In genomic region chrX:164980193-164980775, GRCm38 (mm10) we compare ENCODE assay signal across 7 mouse cellular contexts. TPM values are rescaled to one million over a fixed set of nuclear protein-coding genes. Genes with fewer than 3 reads are reported as not detected.
DNase-seq lines count a peak whose midpoint lies in the region; ATAC-seq lines count a peak whose summit lies in the region.

Gene Mospd2, minus strand, starts transcription at chrX:164980375.
Gene Fancb, plus strand, starts transcription at chrX:164980592.

- no peak within 1 kb of the TSS for H3K27ac ChIP-seq in embryonic facial prominence, embryonic 11.5 days (replicated peaks; ENCODE audit: low read depth, low read length)
- no peak within 1 kb of the TSS for H3K27ac ChIP-seq in limb, embryonic 11.5 days (replicated peaks; ENCODE audit: low read depth, low read length)
- H3K27ac ChIP-seq in midbrain, embryonic 14.5 days (replicated peaks; ENCODE audit: low read depth, low read length), result peak within 1 kb of the TSS; percentile 60; the same call in 1 of the 2 replicates

- peak; percentile 90 for DNase-seq in adrenal gland, postnatal 14 days
- DNase-seq in embryonic facial prominence, embryonic 11.5 days (ENCODE audit: low spot score), result peak; percentile 87
- DNase-seq in heart, adult 11 months, result peak; percentile 100
- DNase-seq in kidney, adult 18-20 months, result peak; percentile 85
- peak; percentile 82 for DNase-seq in limb, embryonic 11.5 days (ENCODE audit: low spot score)
- DNase-seq in midbrain, embryonic 14.5 days, result peak; percentile 89
- peak; percentile 62 to 75 for DNase-seq in spleen, adult 18-20 months

- no peaks in the 10 kb centered on the region for H3K36me3 ChIP-seq in embryonic facial prominence, embryonic 11.5 days (replicated peaks; ENCODE audit: control insufficient read depth, insufficient read depth, low read depth, low read length)
- H3K36me3 ChIP-seq in limb, embryonic 11.5 days (ENCODE audit: control insufficient read depth, insufficient read depth, low read length), result no peaks in the 10 kb centered on the region
- no peaks in the 10 kb centered on the region for H3K36me3 ChIP-seq in midbrain, embryonic 14.5 days (ENCODE audit: control insufficient read depth, insufficient read depth, low read length)

- peak; percentile 100 for ATAC-seq in embryonic facial prominence, embryonic 11.5 days (replicated peaks; ENCODE audit: insufficient number of reproducible peaks, low FRiP score, low TSS enrichment, low read depth)
- peak; percentile 100 for ATAC-seq in limb, embryonic 11.5 days (ENCODE audit: insufficient number of reproducible peaks, low FRiP score, low TSS enrichment, low read depth)
- ATAC-seq in midbrain, embryonic 14.5 days (ENCODE audit: low FRiP score, low TSS enrichment), result peak; percentile 99

- no peaks in the 10 kb centered on the region for H3K9me3 ChIP-seq in embryonic facial prominence, embryonic 11.5 days (replicated peaks; ENCODE audit: control insufficient read depth, low read length)
- no peaks in the 10 kb centered on the region for H3K9me3 ChIP-seq in limb, embryonic 11.5 days (ENCODE audit: control insufficient read depth, low read length)
- no peaks in the 10 kb centered on the region for H3K9me3 ChIP-seq in midbrain, embryonic 14.5 days (ENCODE audit: control insufficient read depth, low read length)

- H3K4me3 ChIP-seq in embryonic facial prominence, embryonic 11.5 days (ENCODE audit: low read depth, low read length), result peak within 1 kb of the TSS; percentile 50
- peak within 1 kb of the TSS; percentile 55 for H3K4me3 ChIP-seq in limb, embryonic 11.5 days (ENCODE audit: low read depth, low read length)
- peak within 1 kb of the TSS; percentile 49 for H3K4me3 ChIP-seq in midbrain, embryonic 14.5 days (replicated peaks; ENCODE audit: low read depth, low read length)

- peak within 1 kb of the TSS; percentile 55 for H3K9ac ChIP-seq in embryonic facial prominence, embryonic 11.5 days (replicated peaks; ENCODE audit: low read length)
- no peak within 1 kb of the TSS; the same call in 1 of the 2 replicates for H3K9ac ChIP-seq in limb, embryonic 11.5 days (ENCODE audit: low read length)
- peak within 1 kb of the TSS; percentile 54 for H3K9ac ChIP-seq in midbrain, embryonic 14.5 days (replicated peaks; ENCODE audit: low read length)

- peak within 1 kb of the TSS; percentile 30 for H3K4me2 ChIP-seq in embryonic facial prominence, embryonic 11.5 days (ENCODE audit: low read depth, low read length)
- H3K4me2 ChIP-seq in limb, embryonic 11.5 days (ENCODE audit: low read depth, severe bottlenecking), result peak within 1 kb of the TSS; percentile 43
- H3K4me2 ChIP-seq in midbrain, embryonic 14.5 days (ENCODE audit: low read length), result peak within 1 kb of the TSS; percentile 57

- 14% methylated on average over 26 of the region's 26 CpGs for WGBS in embryonic facial prominence, embryonic 11.5 days
- WGBS in limb, embryonic 11.5 days, result 18% methylated on average over 22 of the region's 26 CpGs
- 17% methylated on average over 26 of the region's 26 CpGs for WGBS in midbrain, embryonic 14.5 days

- no peaks in the 10 kb centered on the region for H3K4me1 ChIP-seq in embryonic facial prominence, embryonic 11.5 days (ENCODE audit: control insufficient read depth, insufficient read depth, low read length)
- H3K4me1 ChIP-seq in limb, embryonic 11.5 days (ENCODE audit: control insufficient read depth, insufficient read depth, low read length), result no peaks in the 10 kb centered on the region
- H3K4me1 ChIP-seq in midbrain, embryonic 14.5 days (ENCODE audit: control insufficient read depth, insufficient read depth, low read length), result no peaks in the 10 kb centered on the region

- H3K27me3 ChIP-seq in embryonic facial prominence, embryonic 11.5 days (ENCODE audit: control insufficient read depth, insufficient read depth, low read length), result no peaks in the 10 kb centered on the region; the same call in 1 of the 2 replicates
- 0 out of 2 replicates have a peak, but pooled peaks cover 3% of the 10 kb centered on the region for H3K27me3 ChIP-seq in limb, embryonic 11.5 days (ENCODE audit: control insufficient read depth, insufficient read depth, low read length)
- H3K27me3 ChIP-seq in midbrain, embryonic 14.5 days (ENCODE audit: control insufficient read depth, insufficient read depth, low read length), result no peaks in the 10 kb centered on the region

RNA-seq across cellular contexts. Expression of gene Mospd2, which starts in this region (rescaled TPM):
- total RNA-seq in adrenal gland, postnatal 14 days (2021), result 27.3 and 29.2 TPM in 2 replicates
- 15.2 and 15.8 TPM in 2 replicates for polyA plus RNA-seq in embryonic facial prominence, embryonic 11.5 days (2014; fragmentation: Nextera tagmentation; extraction: Ambion mirVana)
- polyA plus RNA-seq in limb, embryonic 11.5 days (2014; fragmentation: Nextera tagmentation; extraction: Ambion mirVana), result 16.3 and 16.8 TPM in 2 replicates
- polyA plus RNA-seq in midbrain, embryonic 14.5 days (2014; fragmentation: Nextera tagmentation; extraction: Ambion mirVana), result 17.3 and 19.0 TPM in 2 replicates

RNA-seq across cellular contexts. Expression of gene Fancb, which starts in this region (rescaled TPM):
- 1.7 and 2.3 TPM in 2 replicates for total RNA-seq in adrenal gland, postnatal 14 days (2021)
- 12.3 and 12.4 TPM in 2 replicates for polyA plus RNA-seq in embryonic facial prominence, embryonic 11.5 days (2014; fragmentation: Nextera tagmentation; extraction: Ambion mirVana)
- polyA plus RNA-seq in limb, embryonic 11.5 days (2014; fragmentation: Nextera tagmentation; extraction: Ambion mirVana), result 11.8 and 12.9 TPM in 2 replicates
- polyA plus RNA-seq in midbrain, embryonic 14.5 days (2014; fragmentation: Nextera tagmentation; extraction: Ambion mirVana), result 3.0 and 3.4 TPM in 2 replicates
